In genomic region chr14:55822991-55823762, GRCm38 (mm10) we compare ENCODE assay signal across 8 mouse cellular contexts. TPM values are rescaled to one million over a fixed set of nuclear protein-coding genes. Genes with fewer than 3 reads are reported as not detected.
DNase-seq lines count a peak whose midpoint lies in the region; ATAC-seq and TF ChIP-seq lines count a peak whose summit lies in the region.

Nfatc4 (plus strand) TSS chr14:55823144.

- TF ChIP-seq CTCF in liver, postnatal 0 days (IDR thresholded peaks at IDR 0.05; ENCODE audit: low read depth), result no peak

- peak within 1 kb of the TSS; percentile 95 for H3K4me2 ChIP-seq in liver, postnatal 0 days (ENCODE audit: low read depth, low read length)

- peak within 1 kb of the TSS; percentile 69 for H3K9ac ChIP-seq in liver, postnatal 0 days (replicated peaks)

- no peak for TF ChIP-seq EP300 in liver, postnatal 0 days (IDR thresholded peaks at IDR 0.05; ENCODE audit: low read depth)

- 3% methylated on average over 38 of the region's 46 CpGs for WGBS in liver, postnatal 0 days (ENCODE audit: insufficient replicate concordance)

- H3K36me3 ChIP-seq in liver, postnatal 0 days (replicated peaks; ENCODE audit: insufficient read depth, low read length), result no peaks in the 10 kb centered on the region

- no peaks in the 10 kb centered on the region for H3K9me3 ChIP-seq in liver, postnatal 0 days (ENCODE audit: low read length)

- H3K27ac ChIP-seq in liver, postnatal 0 days (ENCODE audit: low read depth), result peak within 1 kb of the TSS; percentile 52; the same call in 1 of the 2 replicates

- peak; percentile 16 for DNase-seq in thymus, postnatal 0 days (ENCODE audit: low spot score)
- DNase-seq in thymus, adult 18-20 months, result no peak
- peak; percentile 97 for DNase-seq in embryo, embryonic 11 days
- peak; percentile 87 to 91 for DNase-seq in heart, adult 18-20 months
- peak; percentile 73 for DNase-seq in kidney, adult 11 months
- peak; percentile 49 for DNase-seq in liver, postnatal 0 days
- peak; percentile 84 for DNase-seq in ovary, postnatal 10 days (ENCODE audit: low spot score)

- peak within 1 kb of the TSS; percentile 61 for H3K4me3 ChIP-seq in liver, postnatal 0 days (ENCODE audit: low read depth, low read length)

- H3K4me1 ChIP-seq in liver, postnatal 0 days (ENCODE audit: insufficient read depth), result peaks cover 15% of the 10 kb centered on the region

- ATAC-seq in liver, postnatal 0 days, result peak; percentile 35
- no peak for ATAC-seq in inflammation-experienced regulatory T-cells, adult 6 months

- H3K27me3 ChIP-seq in liver, postnatal 0 days (ENCODE audit: insufficient read depth, low read length), result peaks cover 47% of the 10 kb centered on the region

RNA-seq across cellular contexts. Expression of gene Nfatc4, which starts in this region (rescaled TPM):
- polyA plus RNA-seq in thymus, postnatal 0 days (2015; fragmentation: Nextera tagmentation; extraction: Ambion mirVana), result 1.7 and 2.2 TPM in 2 replicates
- total RNA-seq in heart, adult 18-20 months (2021), result 1 to 10 TPM; 2.5 to 4.0 TPM
- polyA plus RNA-seq in liver, postnatal 0 days (2015; fragmentation: Nextera tagmentation; extraction: Ambion mirVana), result 0.41 and 0.63 TPM in 2 replicates
- not detected for polyA plus RNA-seq in inflammation-experienced regulatory T-cells, adult 6 months (2017; shearing (Covaris generic))

Comparison
In these comparisons a context has a peak if more than half of its experiments do, and no peak if none do; other contexts are left out.
1. DNase-seq: peak in thymus, postnatal 0 days (single experiment), embryo, embryonic 11 days (single experiment), heart, adult 18-20 months (2 of 2), kidney, adult 11 months (single experiment) and ovary, postnatal 10 days (single experiment); none in thymus, adult 18-20 months (0 of 2).
2. Peak in DNase-seq, ATAC-seq, H3K4me3 ChIP-seq, H3K27ac ChIP-seq, H3K9ac ChIP-seq and H3K4me2 ChIP-seq in liver, postnatal 0 days; RNA of the gene not detected or under 1 TPM.